Mouse (Mus musculus): Measurements from ENCODE around the gene Tra2a. TPM values are rescaled to one million over a fixed set of nuclear protein-coding genes. Genes with fewer than 3 reads are reported as not detected.

The Tra2a gene
- polyA plus RNA-seq, 1 experiment from 2014 or later = 71.3 TPM

DNA sequence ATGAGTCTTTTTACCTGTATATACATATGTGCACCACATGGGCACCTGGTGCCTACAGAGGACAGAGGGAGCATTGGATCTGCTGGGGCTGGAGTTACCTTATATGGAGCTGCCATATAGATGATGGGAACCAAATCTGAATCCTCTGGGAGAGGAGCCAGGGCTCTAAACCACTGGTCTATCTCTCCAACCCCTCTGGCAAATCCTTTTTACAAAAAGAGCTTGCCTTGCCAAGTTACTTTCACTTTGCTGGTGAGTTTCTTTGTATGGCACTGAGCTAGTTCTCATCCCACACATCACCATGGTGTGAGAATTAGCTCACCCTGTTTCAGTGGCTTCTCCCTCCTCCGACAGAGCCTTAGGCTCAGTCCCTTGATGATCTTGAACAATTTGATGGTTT is 57.4 kb downstream of the Tra2a start:
- WGBS = 89% methylated on average over 1 of the region's 1 CpGs
- H3K27me3 ChIP-seq (replicated peaks; ENCODE audit: control insufficient read depth, insufficient read depth, low read length) = no peaks in the 10 kb centered on the region
- H3K9ac ChIP-seq (ENCODE audit: low read depth, low read length) = no peak overlapping the region
- H3K9me3 ChIP-seq (ENCODE audit: control insufficient read depth, low read length) = no peaks in the 10 kb centered on the region
- H3K4me3 ChIP-seq (ENCODE audit: low read length) = no peak overlapping the region
- H3K4me1 ChIP-seq (ENCODE audit: control insufficient read depth, insufficient read depth, low read length) = peaks cover 27% of the 10 kb centered on the region
- no peaks in the 10 kb centered on the region for H3K36me3 ChIP-seq (ENCODE audit: control insufficient read depth, insufficient read depth, low read length)
- ATAC-seq = no peak
- no peak overlapping the region for H3K4me2 ChIP-seq (ENCODE audit: low read depth, low read length)
- H3K27ac ChIP-seq (ENCODE audit: low read length) = no peak overlapping the region

DNA sequence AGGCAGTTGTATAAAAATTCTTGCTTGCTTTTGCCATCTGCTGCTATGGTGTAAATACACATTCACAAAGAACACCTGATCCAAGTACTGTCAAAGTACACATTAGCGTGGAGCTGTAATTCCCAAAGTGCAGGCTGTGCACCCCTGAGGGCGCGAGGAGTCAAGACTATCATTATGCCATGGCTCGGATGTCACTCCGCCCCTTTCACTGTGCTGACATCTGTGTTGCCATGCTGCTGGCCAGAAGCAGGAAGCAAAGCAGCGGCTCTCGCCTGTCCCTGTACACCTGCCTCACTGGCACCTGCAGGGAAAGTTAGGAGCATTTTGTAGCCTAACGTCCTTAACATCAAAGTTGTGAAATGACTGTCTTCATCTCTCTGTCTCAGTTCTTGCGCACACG is 68.6 kb downstream of the Tra2a start:
- H3K4me1 ChIP-seq (ENCODE audit: control insufficient read depth, insufficient read depth, low read length) = no peaks in the 10 kb centered on the region
- H3K27ac ChIP-seq (ENCODE audit: low read length) = no peak overlapping the region
- H3K4me2 ChIP-seq (ENCODE audit: low read depth, low read length) = no peak overlapping the region
- no peaks in the 10 kb centered on the region; the same call in 1 of the 2 replicates for H3K9me3 ChIP-seq (ENCODE audit: control insufficient read depth, low read length)
- H3K27me3 ChIP-seq (replicated peaks; ENCODE audit: control insufficient read depth, insufficient read depth, low read length) = no peaks in the 10 kb centered on the region
- no peak overlapping the region for H3K4me3 ChIP-seq (ENCODE audit: low read length)
- no peak overlapping the region for H3K9ac ChIP-seq (ENCODE audit: low read depth, low read length)
- ATAC-seq = no peak
- 82% methylated on average over 10 of the region's 10 CpGs for WGBS
- peaks cover 21% of the 10 kb centered on the region for H3K36me3 ChIP-seq (ENCODE audit: control insufficient read depth, insufficient read depth, low read length)

DNA sequence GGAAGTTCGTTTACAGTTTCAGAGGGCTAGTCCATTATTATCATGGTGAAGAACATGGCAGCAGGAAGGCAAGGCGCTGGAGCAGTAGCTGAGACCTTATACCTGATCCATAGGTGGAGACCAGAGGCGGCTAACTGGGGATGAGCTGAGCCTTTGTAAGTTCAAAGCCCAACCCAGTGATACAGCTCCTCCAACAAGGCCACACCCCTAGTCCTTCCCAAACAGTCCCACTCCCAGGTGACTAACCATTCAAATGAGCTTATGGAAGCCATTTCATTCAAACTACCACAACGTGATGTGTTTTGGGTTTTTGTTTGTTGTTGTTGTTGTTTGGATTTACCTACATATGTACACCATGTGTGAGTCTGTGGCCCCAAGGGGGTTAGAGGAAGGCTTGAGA is 69.3 kb downstream of the Tra2a start:
- H3K9ac ChIP-seq (ENCODE audit: low read depth, low read length) = no peak overlapping the region
- H3K9me3 ChIP-seq (ENCODE audit: control insufficient read depth, low read length) = no peaks in the 10 kb centered on the region; the same call in 1 of the 2 replicates
- WGBS = 91% methylated on average over 4 of the region's 4 CpGs
- H3K27ac ChIP-seq (ENCODE audit: low read length) = no peak overlapping the region
- peaks cover 21% of the 10 kb centered on the region for H3K36me3 ChIP-seq (ENCODE audit: control insufficient read depth, insufficient read depth, low read length)
- no peak for ATAC-seq
- no peaks in the 10 kb centered on the region for H3K4me1 ChIP-seq (ENCODE audit: control insufficient read depth, insufficient read depth, low read length)
- H3K4me3 ChIP-seq (ENCODE audit: low read length) = no peak overlapping the region
- H3K27me3 ChIP-seq (replicated peaks; ENCODE audit: control insufficient read depth, insufficient read depth, low read length) = no peaks in the 10 kb centered on the region
- H3K4me2 ChIP-seq (ENCODE audit: low read depth, low read length) = no peak overlapping the region

Other genes with a start within 250 kb of the Tra2a start
- 0.12 and 0.15 TPM in 2 replicates for gene Gpnmb, start 227.5 kb downstream of the Tra2a start, polyA plus RNA-seq (2015; fragmentation: Nextera tagmentation; extraction: Ambion mirVana)
- 69.1 and 74.4 TPM in 2 replicates for gene Malsu1, start 190.2 kb downstream of the Tra2a start, polyA plus RNA-seq (2015; fragmentation: Nextera tagmentation; extraction: Ambion mirVana)
- 78.7 and 81.9 TPM in 2 replicates for gene Igf2bp3, start 49.1 kb downstream of the Tra2a start, polyA plus RNA-seq (2015; fragmentation: Nextera tagmentation; extraction: Ambion mirVana)
- gene Ccdc126, start 55.2 kb upstream of the Tra2a start, polyA plus RNA-seq (2015; fragmentation: Nextera tagmentation; extraction: Ambion mirVana) = 10.4 and 10.9 TPM in 2 replicates
- gene Fam221a, start 103.7 kb upstream of the Tra2a start, polyA plus RNA-seq (2015; fragmentation: Nextera tagmentation; extraction: Ambion mirVana) = 4.8 and 6.6 TPM in 2 replicates
- not detected in 2 replicates for gene Stk31, start 131.6 kb upstream of the Tra2a start, polyA plus RNA-seq (2015; fragmentation: Nextera tagmentation; extraction: Ambion mirVana)